Mouse (Mus musculus) bone marrow macrophage, adult 2 months (primary cell): Measurements from ENCODE around the gene Hpcal4.

Source experiments
- CTCF ChIP-seq: IDR thresholded peaks from 2 replicates; pipeline ENCODE4 v1.5.1; 2012; ENCODE audit warnings: low read depth, mild to moderate bottlenecking, low read length, moderate library complexity
- POLR2A ChIP-seq: IDR thresholded peaks from 2 replicates; pipeline ENCODE4 v1.6.1; 2012; ENCODE audit warnings: mild to moderate bottlenecking, low read depth, low read length, borderline replicate concordance

DNA sequence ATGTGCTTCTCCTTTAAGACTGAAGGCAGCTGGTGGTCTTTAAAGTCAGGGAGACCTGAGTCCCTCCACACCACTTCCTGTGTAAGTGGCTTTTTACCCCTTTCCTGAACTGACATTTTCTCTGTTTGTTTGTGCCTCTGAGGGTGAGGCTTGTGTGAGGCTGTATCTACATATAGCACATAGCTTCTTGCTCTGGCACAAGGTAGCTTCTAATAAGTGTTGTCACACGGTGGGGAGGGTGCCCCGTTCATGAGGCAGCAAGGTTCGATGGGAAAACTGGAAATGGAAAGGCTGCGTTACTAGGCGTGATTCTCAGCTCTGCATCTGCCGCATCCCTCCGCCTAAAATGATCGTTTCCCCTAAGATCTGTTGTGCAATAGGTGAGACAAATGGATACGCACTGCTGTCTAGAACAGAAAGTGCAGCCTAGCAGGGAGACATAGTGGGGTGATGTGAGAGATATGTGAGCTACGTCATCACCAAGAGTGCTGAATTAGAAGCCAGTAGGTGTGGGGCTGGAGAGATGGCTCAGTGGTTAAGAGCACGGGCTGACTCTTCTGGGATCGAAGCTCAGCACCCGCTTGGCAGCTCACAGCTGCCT is 53.5 kb downstream of the Hpcal4 start:
- no peak for TF ChIP-seq CTCF
- no peak for TF ChIP-seq POLR2A
